ENCODE assay signal across 31 mouse cellular contexts in genomic region chr11:69379600-69379999, GRCm38 (mm10). TPM values are rescaled to one million over a fixed set of nuclear protein-coding genes. Genes with fewer than 3 reads are reported as not detected.
DNase-seq lines count a peak whose midpoint lies in the region; ATAC-seq and TF ChIP-seq lines count a peak whose summit lies in the region.
"Had no signal": no experiment of that assay in that cellular context is flagged by ENCODE, and none has a peak within 500 bp of the region (broad histone marks: within the 10 kb centered on the region; RNA-seq: fewer than 3 reads in every experiment).

No protein-coding gene starts in this region.

- TF ChIP-seq RAD21 in CH12.LX (IDR thresholded peaks at IDR 0.05; ENCODE audit: low read depth, low read length), result no peak

- no peak for TF ChIP-seq CTCF in lung, postnatal 0 days (IDR thresholded peaks at IDR 0.05)
- TF ChIP-seq CTCF in CH12.LX (conservative IDR thresholded peaks at IDR 0.05 in 1 of 2, IDR thresholded peaks at IDR 0.05 in 1 of 2; ENCODE audit: low read depth in 2 of 2, low read length in 2 of 2), result no peak

- H3K4me2 ChIP-seq in lung, postnatal 0 days (replicated peaks; ENCODE audit: low read depth, low read length), result no peak overlapping the region
- H3K4me2 ChIP-seq in CH12.LX (ENCODE audit: insufficient read depth, low read depth, poor library complexity, severe bottlenecking), result no peak overlapping the region
- no peak overlapping the region for H3K4me2 ChIP-seq in liver, embryonic 13.5 days
- H3K4me2 ChIP-seq: embryonic facial prominence, embryonic 12.5 days; heart, embryonic 13.5 days; hindbrain, embryonic 14.5 days; limb, embryonic 12.5 days; midbrain, embryonic 13.5 days had no signal

- H3K36me3 ChIP-seq in lung, postnatal 0 days (ENCODE audit: insufficient read depth, low read length), result 0 out of 2 replicates have a peak, but pooled peaks cover 5% of the 10 kb centered on the region
- peaks cover 0 to 44% of the 10 kb centered on the region in 2 experiments for H3K36me3 ChIP-seq in CH12.LX (replicated peaks in 1 of 2; ENCODE audit: control insufficient read depth in 1 of 2, insufficient read depth in 1 of 2, low read length in 1 of 2)
- no peaks in the 10 kb centered on the region for H3K36me3 ChIP-seq in liver, embryonic 13.5 days

- no peaks in the 10 kb centered on the region for H3K79me2 ChIP-seq in CH12.LX (replicated peaks; ENCODE audit: control insufficient read depth, extremely low read depth, insufficient read depth, poor library complexity, severe bottlenecking)

- H3K4me1 ChIP-seq in lung, postnatal 0 days (ENCODE audit: insufficient read depth, low read depth, low read length), result no peaks in the 10 kb centered on the region
- peaks cover 6 to 14% of the 10 kb centered on the region in 2 experiments; a peak in 3 of 4 replicates for H3K4me1 ChIP-seq in CH12.LX (ENCODE audit: control insufficient read depth in 1 of 2, insufficient read depth in 2 of 2)
- H3K4me1 ChIP-seq in liver, embryonic 13.5 days (replicated peaks), result peaks cover 29% of the 10 kb centered on the region
- H3K4me1 ChIP-seq: embryonic facial prominence, embryonic 12.5 days; limb, embryonic 12.5 days; midbrain, embryonic 13.5 days had no signal

- H3K9ac ChIP-seq in lung, postnatal 0 days (replicated peaks; ENCODE audit: low read depth), result no peak overlapping the region
- H3K9ac ChIP-seq in CH12.LX (ENCODE audit: insufficient read depth, low read depth), result no peak overlapping the region
- no peak overlapping the region for H3K9ac ChIP-seq in liver, embryonic 13.5 days
- H3K9ac ChIP-seq: embryonic facial prominence, embryonic 12.5 days; heart, embryonic 13.5 days; hindbrain, embryonic 14.5 days; limb, embryonic 12.5 days; midbrain, embryonic 13.5 days had no signal

- dilution Hi-C loops in CH12.LX (cut with MboI; ENCODE audit: extremely low pct_ligation_motif_present, extremely low pct_unique_long_range_greater_than_20kb, low sequenced_read_pairs), result no loop called here

- H3K27me3 ChIP-seq in lung, postnatal 0 days (replicated peaks; ENCODE audit: insufficient read depth, low read length), result no peaks in the 10 kb centered on the region; the same call in 1 of the 2 replicates
- H3K27me3 ChIP-seq in CH12.LX (replicated peaks), result no peaks in the 10 kb centered on the region
- H3K27me3 ChIP-seq in liver, embryonic 13.5 days, result no peaks in the 10 kb centered on the region
- H3K27me3 ChIP-seq: embryonic facial prominence, embryonic 12.5 days; heart, embryonic 13.5 days; limb, embryonic 12.5 days; midbrain, embryonic 13.5 days had no signal

- DNase-seq in lung, postnatal 0 days (ENCODE audit: low spot score), result no peak
- DNase-seq in lung, adult 18-20 months, result no peak
- DNase-seq in CH12.LX (ENCODE audit: extremely low read depth), result no peak
- no peak for DNase-seq in liver, embryonic 13.5 days
- no peak for DNase-seq in layer of hippocampus, postnatal 36 days
- no peak for DNase-seq in layer of hippocampus, adult 11-12 months (ENCODE audit: low spot score)
- DNase-seq: cerebellum, adult 8-10 months; cerebellum, postnatal 36 days; embryo, embryonic 11 days; gastrocnemius, adult 2 months; gastrocnemius, postnatal 36 days; heart, adult 2 months; heart, postnatal 10 days; kidney, adult 9 months; kidney, postnatal 10 days; lung, adult 2 months; lung, postnatal 14 days; retina, postnatal 1 day; spleen, adult 18-20 months; thymus, postnatal 4 days had no signal

- ATAC-seq in lung, postnatal 0 days, result 0 out of 2 replicates have a peak, but pooled peaks have one; percentile 17
- ATAC-seq in liver, embryonic 13.5 days (ENCODE audit: low read depth), result peak; percentile 55; the same call in 1 of the 2 replicates
- peak; percentile 73 for ATAC-seq in megakaryocyte progenitor cell, adult 5-6 weeks (replicated peaks; ENCODE audit: poor library complexity)
- ATAC-seq: CD4-positive, CD25-positive, alpha-beta regulatory T cell, adult 4 months; forebrain, embryonic 14.5 days; intestine, postnatal 0 days; midbrain, embryonic 13.5 days had no signal

- WGBS in lung, postnatal 0 days, result 73% methylated on average over 3 of the region's 3 CpGs
- 37% methylated on average over 3 of the region's 3 CpGs for WGBS in liver, embryonic 13.5 days (ENCODE audit: insufficient replicate concordance)

- TF ChIP-seq POLR2A in CH12.LX (IDR thresholded peaks at IDR 0.05; ENCODE audit: low read depth, low read length), result no peak

- no peak for TF ChIP-seq EP300 in lung, postnatal 0 days (IDR thresholded peaks at IDR 0.05)
- TF ChIP-seq EP300 in CH12.LX (IDR thresholded peaks at IDR 0.05; ENCODE audit: low read length), result no peak

- no peak overlapping the region for H3K4me3 ChIP-seq in lung, postnatal 0 days (ENCODE audit: low read depth, low read length)
- no peak overlapping the region for H3K4me3 ChIP-seq in CH12.LX (replicated peaks in 1 of 3; ENCODE audit: low read depth in 2 of 3, low read length in 2 of 3, poor library complexity in 1 of 3)
- no peak overlapping the region for H3K4me3 ChIP-seq in liver, embryonic 13.5 days (replicated peaks)
- H3K4me3 ChIP-seq: embryonic facial prominence, embryonic 12.5 days; gastrocnemius, adult 2 months; heart, adult 2 months; heart, embryonic 13.5 days; left cerebral cortex, adult 2 months; limb, embryonic 12.5 days; midbrain, embryonic 13.5 days had no signal

- in situ Hi-C loops in CH12.LX (cut with MboI; ENCODE audit: low pct_ligation_motif_present, low pct_unique_long_range_greater_than_20kb, low sequenced_read_pairs), result no loop called here

- no peaks in the 10 kb centered on the region for H3K9me3 ChIP-seq in lung, postnatal 0 days (ENCODE audit: low read length)
- H3K9me3 ChIP-seq in CH12.LX (replicated peaks; ENCODE audit: low read length), result no peaks in the 10 kb centered on the region
- H3K9me3 ChIP-seq in liver, embryonic 13.5 days (replicated peaks), result no peaks in the 10 kb centered on the region
- H3K9me3 ChIP-seq: embryonic facial prominence, embryonic 12.5 days; heart, embryonic 13.5 days; limb, embryonic 12.5 days; midbrain, embryonic 13.5 days had no signal

- no peak overlapping the region for H3K27ac ChIP-seq in lung, postnatal 0 days (ENCODE audit: low read length)
- peak overlapping the region; percentile 47 for H3K27ac ChIP-seq in CH12.LX (ENCODE audit: insufficient read depth, low read depth)
- peak overlapping the region; percentile 36; the same call in 1 of the 2 replicates for H3K27ac ChIP-seq in liver, embryonic 13.5 days
- H3K27ac ChIP-seq: embryonic facial prominence, embryonic 12.5 days; gastrocnemius, adult 2 months; heart, adult 2 months; heart, embryonic 13.5 days; hindbrain, embryonic 14.5 days; left cerebral cortex, adult 2 months; limb, embryonic 12.5 days; midbrain, embryonic 13.5 days had no signal

TF ChIP-seq in CH12.LX, 34 proteins besides CTCF, POLR2A, EP300 and RAD21 (continues in another document):
- TF ChIP-seq TCF12 (IDR thresholded peaks at IDR 0.05; ENCODE audit: low read depth, low read length) (no peak), NRF1 (IDR thresholded peaks at IDR 0.05; ENCODE audit: low read depth, low read length) (no peak), USF1 (IDR thresholded peaks at IDR 0.05; ENCODE audit: low read depth, low read length) (no peak)

RNA-seq across cellular contexts. Expression of gene Chd3, which starts 10.4 kb away (rescaled TPM):
- polyA plus RNA-seq in lung, postnatal 0 days (2015; fragmentation: Nextera tagmentation; extraction: Ambion mirVana), result 29.9 and 38.4 TPM in 2 replicates
- total RNA-seq in CH12.LX (2012; rRNA removed) (66.4 and 69.6 TPM in 2 replicates), CH12.LX (2014; rRNA removed) (30.6 and 31.9 TPM in 2 replicates)
- polyA plus RNA-seq in CH12.LX (2012; ENCODE audit: insufficient read length, low read depth), result 87.1 and 92.0 TPM in 2 replicates
- 2.6 and 4.4 TPM in 2 replicates for polyA plus RNA-seq in liver, embryonic 13.5 days (2015; fragmentation: Nextera tagmentation; extraction: Ambion mirVana)
- 17.0 and 22.4 TPM in 2 replicates for total RNA-seq in megakaryocyte progenitor cell, adult 5-6 weeks (2015)
- total RNA-seq in megakaryocyte progenitor cell, adult 5-6 weeks (2017), result 19.9 and 38.2 TPM in 2 replicates
- 100 to 1,000 TPM; 537 to 553 TPM for total RNA-seq in layer of hippocampus, postnatal 36 days (2021)

RNA-seq across cellular contexts. Expression of gene Naa38, which starts 15.7 kb away (rescaled TPM):
- 126 and 142 TPM in 2 replicates for polyA plus RNA-seq in lung, postnatal 0 days (2015; fragmentation: Nextera tagmentation; extraction: Ambion mirVana)
- total RNA-seq in CH12.LX (2012; rRNA removed), result 193 and 208 TPM in 2 replicates
- 161 and 201 TPM in 2 replicates for total RNA-seq in CH12.LX (2014; rRNA removed)
- polyA plus RNA-seq in CH12.LX (2012; ENCODE audit: insufficient read length, low read depth), result 137 and 153 TPM in 2 replicates
- 102 and 105 TPM in 2 replicates for polyA plus RNA-seq in liver, embryonic 13.5 days (2015; fragmentation: Nextera tagmentation; extraction: Ambion mirVana)
- total RNA-seq in megakaryocyte progenitor cell, adult 5-6 weeks (2015), result 114 and 125 TPM in 2 replicates
- 146 and 205 TPM in 2 replicates for total RNA-seq in megakaryocyte progenitor cell, adult 5-6 weeks (2017)
- 100 to 1,000 TPM; 117 to 118 TPM for total RNA-seq in layer of hippocampus, postnatal 36 days (2021)

RNA-seq across cellular contexts. Expression of gene Cyb5d1, which starts 15.8 kb away (rescaled TPM):
- 16.3 and 16.5 TPM in 2 replicates for polyA plus RNA-seq in lung, postnatal 0 days (2015; fragmentation: Nextera tagmentation; extraction: Ambion mirVana)
- total RNA-seq in CH12.LX (2012; rRNA removed), result 28.4 and 37.4 TPM in 2 replicates
- 27.3 and 29.3 TPM in 2 replicates for total RNA-seq in CH12.LX (2014; rRNA removed)
- polyA plus RNA-seq in CH12.LX (2012; ENCODE audit: insufficient read length, low read depth), result 29.5 and 33.2 TPM in 2 replicates
- polyA plus RNA-seq in liver, embryonic 13.5 days (2015; fragmentation: Nextera tagmentation; extraction: Ambion mirVana), result 10.3 and 13.0 TPM in 2 replicates
- total RNA-seq in megakaryocyte progenitor cell, adult 5-6 weeks (2015), result 15.4 and 16.6 TPM in 2 replicates
- total RNA-seq in megakaryocyte progenitor cell, adult 5-6 weeks (2017), result 34.2 and 50.3 TPM in 2 replicates
- total RNA-seq in layer of hippocampus, postnatal 36 days (2021), result 10 to 100 TPM; 44.6 to 48.6 TPM

RNA-seq across cellular contexts. Expression of gene Tmem88, which starts 18.4 kb away (rescaled TPM):
- 96.5 and 101 TPM in 2 replicates for polyA plus RNA-seq in lung, postnatal 0 days (2015; fragmentation: Nextera tagmentation; extraction: Ambion mirVana)
- 0.25 and 0.38 TPM in 2 replicates for total RNA-seq in CH12.LX (2012; rRNA removed)
- not detected in 2 replicates for total RNA-seq in CH12.LX (2014; rRNA removed)
- polyA plus RNA-seq in CH12.LX (2012; ENCODE audit: insufficient read length, low read depth), result 0.16 and 0.22 TPM in 2 replicates
- polyA plus RNA-seq in liver, embryonic 13.5 days (2015; fragmentation: Nextera tagmentation; extraction: Ambion mirVana), result 8.9 and 9.5 TPM in 2 replicates
- 0.07 and 0.42 TPM in 2 replicates for total RNA-seq in megakaryocyte progenitor cell, adult 5-6 weeks (2015)
- total RNA-seq in megakaryocyte progenitor cell, adult 5-6 weeks (2017), result 0.12 TPM in 1 of 2 replicates, not detected in the other
- 1 to 10 TPM; 1.8 to 2.6 TPM for total RNA-seq in layer of hippocampus, postnatal 36 days (2021)
- total RNA-seq: megakaryocyte-erythroid progenitor cell, adult 5-6 weeks had no signal

RNA-seq across cellular contexts. Expression of gene Kdm6b, which starts 33.9 kb away (rescaled TPM):
- polyA plus RNA-seq in lung, postnatal 0 days (2015; fragmentation: Nextera tagmentation; extraction: Ambion mirVana), result 29.4 and 34.9 TPM in 2 replicates
- total RNA-seq in CH12.LX (2012; rRNA removed), result 2.9 and 5.7 TPM in 2 replicates
- total RNA-seq in CH12.LX (2014; rRNA removed), result 0.36 and 0.66 TPM in 2 replicates
- 6.0 and 7.2 TPM in 2 replicates for polyA plus RNA-seq in CH12.LX (2012; ENCODE audit: insufficient read length, low read depth)
- polyA plus RNA-seq in liver, embryonic 13.5 days (2015; fragmentation: Nextera tagmentation; extraction: Ambion mirVana), result 4.8 and 5.1 TPM in 2 replicates
- total RNA-seq in megakaryocyte progenitor cell, adult 5-6 weeks (2015), result 10.4 and 11.7 TPM in 2 replicates
- 1.8 and 2.9 TPM in 2 replicates for total RNA-seq in megakaryocyte progenitor cell, adult 5-6 weeks (2017)
- total RNA-seq in layer of hippocampus, postnatal 36 days (2021), result 10 to 100 TPM; 32.0 to 41.6 TPM

Comparison
In these comparisons a context has a peak if more than half of its experiments do, and no peak if none do; other contexts are left out.
1. ATAC-seq: peak in every context shown above with its lines; median percentile 73 in megakaryocyte progenitor cell, adult 5-6 weeks; 55 in liver, embryonic 13.5 days; 17 in lung, postnatal 0 days.
2. RNA of gene Chd3, which starts 10.4 kb away (total RNA-seq): 537 to 553 TPM in layer of hippocampus, postnatal 36 days; 30.6 to 69.6 TPM in CH12.LX and 17.0 to 38.2 TPM in megakaryocyte progenitor cell, adult 5-6 weeks; every median in the first group is over 4 times any median in the second.